Mouse (Mus musculus) CD4-positive, CD25-positive, alpha-beta regulatory T cell (primary cell): ENCODE data around the gene Dgkb. TPM values are rescaled to one million over a fixed set of nuclear protein-coding genes. Genes with fewer than 3 reads are reported as not detected.

ENCODE experiments used
- polyA plus RNA-seq: library from polyadenylated mRNA; unstranded; fragments of 100-300 nt; shearing (Covaris generic); gene quantifications from one replicate; pipeline ENCODE4 v1.2.1, GENCODE M21; 2017

Dgkb gene
- polyA plus RNA-seq = 0.08 TPM

DNA sequence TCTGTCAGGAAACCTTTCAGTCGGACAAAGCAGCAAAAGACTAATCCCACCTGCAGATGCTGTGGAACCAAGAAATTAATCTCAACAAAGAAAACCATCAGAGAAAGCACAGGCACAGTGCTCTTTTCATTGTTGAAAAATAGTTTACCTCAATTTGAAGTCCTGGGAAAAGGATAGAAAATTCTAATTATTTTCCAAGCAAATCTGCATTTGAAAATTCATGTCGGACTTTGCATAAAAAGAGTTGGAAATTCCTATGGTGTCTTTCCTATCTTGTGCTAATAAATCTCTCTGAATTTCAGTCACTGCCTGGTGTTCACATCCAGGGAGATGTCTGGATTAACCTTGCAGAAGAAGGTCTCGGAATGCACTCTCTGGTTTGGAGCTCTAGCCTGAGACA is at the start of gene Dgkb:
Gene Dgkb (plus strand): TSS at position 301 of the 400 bp plus-strand sequence.

